Mouse (Mus musculus): ENCODE measurements around the gene Prl3b1.

The Prl3b1 gene

DNA sequence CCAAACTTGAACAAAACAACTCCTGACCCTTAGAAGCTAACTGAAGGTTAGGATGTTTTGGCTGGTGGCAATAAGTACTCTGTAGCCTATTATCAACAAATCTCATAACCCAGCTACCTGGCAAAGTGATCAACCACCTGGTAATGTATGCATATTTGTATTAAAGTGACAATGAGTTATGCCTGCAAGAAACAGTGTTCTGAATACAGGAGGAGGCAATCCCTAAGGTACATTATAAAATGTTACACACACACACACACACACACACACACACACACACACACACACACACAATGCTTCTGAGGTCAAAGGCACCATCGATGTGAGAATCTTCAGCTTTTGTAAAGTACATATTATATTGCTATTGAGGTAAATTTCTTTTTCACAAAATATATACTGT lies at the start of gene Prl3b1:
TSS of gene Prl3b1 (plus strand) at position 301 of the 400 bp plus-strand sequence.
- DNase-seq: no peak

DNA sequence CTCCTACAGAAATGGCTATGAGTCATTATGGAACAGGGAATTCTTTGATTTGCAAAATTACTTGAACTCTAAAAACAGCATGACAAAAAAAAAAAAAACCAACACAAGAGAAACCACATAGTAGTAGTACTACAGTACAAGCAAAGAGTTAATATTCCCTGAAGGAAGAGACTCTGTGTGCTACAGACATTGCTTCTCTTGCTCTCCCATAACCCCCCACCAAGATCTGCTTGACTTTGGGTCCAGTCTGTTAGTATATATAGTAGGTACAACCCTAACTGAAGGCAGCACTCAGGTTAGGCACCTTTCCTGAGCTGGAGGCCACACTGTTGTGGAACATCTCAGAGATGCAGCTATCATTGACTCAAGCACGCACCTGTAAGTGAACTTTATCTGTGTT lies 45.3 kb upstream of the Prl3b1 start, which contains the start of gene Prl3c1:
TSS of gene Prl3c1 (plus strand) at position 301 of the 400 bp plus-strand sequence.
- DNase-seq: no peak

DNA sequence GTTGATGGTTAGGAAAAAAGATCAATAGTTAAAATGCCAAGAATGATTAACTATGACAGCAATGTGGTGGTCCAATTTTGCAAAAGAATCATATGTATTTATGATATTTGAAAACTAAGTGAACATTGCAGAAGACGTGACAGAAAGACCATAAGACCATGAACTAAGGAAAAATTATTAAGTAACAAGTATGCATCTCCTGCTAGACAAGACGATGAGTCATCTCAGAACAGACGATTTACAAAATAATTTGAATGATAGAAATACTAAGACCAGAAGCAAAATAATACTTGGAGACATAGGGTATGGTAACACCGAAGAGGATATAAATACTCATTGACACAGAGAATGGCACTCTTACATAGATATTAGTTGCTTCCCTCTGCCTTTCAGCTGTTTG lies 17.5 kb downstream of the Prl3b1 start, which contains the start of gene Prl3a1:
TSS of gene Prl3a1 (plus strand) at position 301 of the 400 bp plus-strand sequence.
- DNase-seq: no peak

All from cerebellum, adult 9-11 months (tissue).